Mouse (Mus musculus) limb, embryonic 11.5 days (tissue): ENCODE results near the gene Ms4a7. TPM values are rescaled to one million over a fixed set of nuclear protein-coding genes. Genes with fewer than 3 reads are reported as not detected.
"Not testable (repeated sequence)": the region's sequence is repeated elsewhere in the genome, so short reads cannot be mapped to it uniquely, and the experiment has no call there.

Experiments
- ATAC-seq: fragments of 200-750 bp; cut with Nextera tagmentation; 2 replicates; pipeline ENCODE4 v1.8.0; 2017; ENCODE audit warnings: low read depth; ENCODE audit not compliant: insufficient number of reproducible peaks, low FRiP score, low TSS enrichment
- DNase-seq: peaks from one replicate; pipeline ENCODE4 v3.0.0-alpha.2; 2015; ENCODE audit warnings: low spot score
- H3K27ac ChIP-seq: fragments of 300-500 bp; sonication (generic); replicated peaks from 2 replicates; pipeline ENCODE4 v1.5.1; 2014; ENCODE audit warnings: low read depth, mild to moderate bottlenecking, low read length
- H3K27me3 ChIP-seq: fragments of 300-500 bp; sonication (generic); 2 replicates; pipeline ENCODE4 v1.6.1; 2014; ENCODE audit warnings: mild to moderate bottlenecking, low read length, mixed read lengths; ENCODE audit not compliant: control insufficient read depth, insufficient read depth
- H3K36me3 ChIP-seq: fragments of 300-500 bp; sonication (generic); 2 replicates; pipeline ENCODE4 v1.6.1; 2014; ENCODE audit warnings: mild to moderate bottlenecking, low read length, moderate library complexity, mixed read lengths; ENCODE audit not compliant: control insufficient read depth, insufficient read depth
- H3K4me1 ChIP-seq: fragments of 300-500 bp; sonication (generic); 2 replicates; pipeline ENCODE4 v1.6.1; 2014; ENCODE audit warnings: low read length, mixed read lengths; ENCODE audit not compliant: control insufficient read depth, insufficient read depth
- H3K4me2 ChIP-seq: fragments of 300-500 bp; sonication (generic); 2 replicates; pipeline ENCODE4 v1.6.1; 2014; ENCODE audit warnings: low read depth, mild to moderate bottlenecking, moderate library complexity; ENCODE audit not compliant: severe bottlenecking
- H3K4me3 ChIP-seq: fragments of 300-500 bp; sonication (generic); 2 replicates; pipeline ENCODE4 v1.5.1; 2014; ENCODE audit warnings: low read depth, low read length
- H3K9ac ChIP-seq: fragments of 300-500 bp; sonication (generic); 2 replicates; pipeline ENCODE4 v1.6.1; 2014; ENCODE audit warnings: mild to moderate bottlenecking, low read length
- H3K9me3 ChIP-seq: fragments of 300-500 bp; sonication (generic); 2 replicates; pipeline ENCODE4 v1.6.1; 2016; ENCODE audit warnings: low read length; ENCODE audit not compliant: control insufficient read depth
- WGBS: fragments of 180-500 bp; shearing (Covaris S2); extraction: QIAGEN DNeasy Blood & Tissue Kit; methylation state at CpG from one replicate; pipeline ENCODE4 v1.1.7; 2014; 5-methylcytosine and 5-hydroxymethylcytosine counted together
- polyA plus RNA-seq: library from polyadenylated mRNA; unstranded; fragments of >200 nt; fragmentation: Nextera tagmentation; extraction: Ambion mirVana; gene quantifications from 2 replicates; pipeline ENCODE4 v1.2.1, GENCODE M21; 2014

Ms4a7 gene
- polyA plus RNA-seq, 1 experiment from 2014 or later = 0.57 TPM

DNA sequence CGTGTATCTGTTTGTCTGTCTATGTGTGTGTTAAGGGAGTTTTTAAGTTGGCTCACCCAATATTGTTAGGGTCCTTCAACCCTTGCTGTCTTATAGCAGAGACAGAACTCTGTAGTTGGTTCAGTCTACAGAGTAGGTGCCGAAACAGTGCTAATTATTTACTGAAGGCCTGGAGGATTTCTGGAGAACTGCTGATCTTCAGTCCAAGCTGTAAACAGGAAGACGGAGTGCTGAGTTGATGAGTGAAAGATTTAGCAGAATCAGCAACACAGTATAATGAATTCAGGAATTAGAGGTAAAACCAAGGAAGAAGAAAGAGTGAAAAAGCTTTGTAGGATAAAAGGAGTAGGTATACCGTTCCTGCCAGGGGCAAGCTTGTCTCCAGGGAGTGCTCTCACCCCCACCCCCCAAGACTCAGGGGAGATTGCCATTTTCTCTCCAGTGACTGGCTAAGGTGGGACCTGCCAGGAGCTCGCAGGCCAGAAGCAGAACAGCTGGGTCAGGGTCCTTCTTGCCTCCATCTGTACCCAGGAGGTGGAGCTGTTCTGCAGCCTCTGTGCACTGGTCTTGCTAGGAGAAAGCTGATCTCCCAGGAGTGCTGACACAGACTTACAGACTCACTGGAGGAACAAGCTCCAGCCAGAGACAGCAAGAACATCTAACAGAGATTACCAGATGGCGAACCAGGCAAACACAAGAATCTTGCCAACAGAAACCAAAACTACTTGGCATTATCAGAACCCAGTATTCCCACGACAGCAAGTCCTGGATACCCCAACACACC is 13.9 kb upstream of the Ms4a7 start:
- no peak for ATAC-seq
- no peaks in the 10 kb centered on the region for H3K27me3 ChIP-seq
- no peaks in the 10 kb centered on the region for H3K9me3 ChIP-seq
- no peak overlapping the region for H3K9ac ChIP-seq
- DNase-seq = peak; percentile 31
- H3K4me3 ChIP-seq = no peak overlapping the region
- no peaks in the 10 kb centered on the region for H3K36me3 ChIP-seq
- no peak overlapping the region for H3K4me2 ChIP-seq
- WGBS = 57% methylated on average over 7 of the region's 7 CpGs
- no peak overlapping the region for H3K27ac ChIP-seq
- H3K4me1 ChIP-seq = no peaks in the 10 kb centered on the region

DNA sequence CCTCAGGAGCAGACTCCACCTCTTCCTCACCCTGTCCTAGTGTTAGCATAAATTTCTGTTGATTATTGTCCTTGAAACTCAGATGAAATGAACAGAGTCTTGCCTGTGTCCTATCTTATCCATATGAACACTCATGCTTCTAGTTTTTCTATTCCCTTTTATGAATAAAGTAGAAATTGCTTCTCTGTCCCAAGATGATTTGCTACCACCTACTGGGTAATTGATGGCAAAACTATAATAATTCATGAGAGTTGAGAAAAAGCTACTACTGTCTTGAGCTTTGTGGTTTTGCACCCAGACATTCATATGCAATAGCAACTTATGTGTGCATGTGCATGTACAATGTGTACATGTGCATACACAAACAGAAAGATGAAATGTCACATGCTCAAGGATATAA is 8.0 kb upstream of the Ms4a7 start:
- Histone ChIP-seq H3K36me3 (no peaks in the 10 kb centered on the region), H3K27me3 (no peaks in the 10 kb centered on the region), H3K4me3 (no peak overlapping the region), H3K4me2 (no peak overlapping the region), H3K9ac (no peak overlapping the region), H3K27ac (no peak overlapping the region), H3K9me3 (no peaks in the 10 kb centered on the region), H3K4me1 (no peaks in the 10 kb centered on the region)
- no peak for ATAC-seq
- no peak for DNase-seq

DNA sequence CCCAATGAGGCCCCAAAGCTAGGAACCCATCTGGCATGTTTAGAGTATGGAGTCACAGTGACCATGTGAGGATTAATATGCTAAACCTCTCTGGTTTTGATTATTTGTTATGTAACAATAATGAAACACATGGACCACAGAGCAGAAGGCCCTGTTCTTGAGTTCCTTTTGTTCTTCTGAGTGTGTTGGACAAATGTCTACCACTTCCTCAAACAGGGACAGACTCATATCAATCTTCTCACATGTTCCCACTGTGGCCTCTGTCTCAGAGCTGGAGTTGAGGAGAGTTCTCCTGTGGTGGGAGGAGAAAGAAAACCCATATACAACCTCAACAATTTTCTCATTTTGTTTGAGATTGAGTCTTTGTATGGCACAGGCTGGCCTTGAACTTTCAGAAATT is 7.2 kb upstream of the Ms4a7 start:
- H3K9ac ChIP-seq = no peak overlapping the region
- no peak overlapping the region for H3K27ac ChIP-seq
- ATAC-seq = no peak

DNA sequence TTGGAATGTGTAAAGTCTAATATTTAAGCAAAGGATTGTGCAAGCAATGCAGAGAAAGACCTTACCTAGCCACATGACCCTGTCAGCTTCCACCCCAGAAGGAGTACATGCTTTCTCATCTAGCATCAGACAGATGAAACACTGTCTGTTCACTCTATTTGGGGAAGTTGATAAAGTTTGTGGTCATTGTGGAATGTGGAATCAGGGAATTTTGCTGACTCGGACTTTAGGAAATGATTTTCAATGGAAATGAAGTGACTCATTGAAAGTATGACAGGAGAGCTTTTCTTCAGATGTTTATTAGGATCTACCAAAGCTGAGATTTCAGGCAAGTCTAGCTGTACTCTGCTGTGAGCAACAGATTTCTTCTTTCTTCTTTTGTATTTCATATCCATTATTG is 14.8 kb downstream of the Ms4a7 start:
- 88% methylated on average over 1 of the region's 1 CpGs for WGBS
- no peaks in the 10 kb centered on the region for H3K36me3 ChIP-seq
- no peaks in the 10 kb centered on the region for H3K9me3 ChIP-seq
- H3K27ac ChIP-seq = no peak overlapping the region
- no peak for DNase-seq
- no peak overlapping the region for H3K4me3 ChIP-seq
- no peaks in the 10 kb centered on the region for H3K4me1 ChIP-seq
- no peak for ATAC-seq
- H3K9ac ChIP-seq = no peak overlapping the region
- H3K4me2 ChIP-seq = no peak overlapping the region
- H3K27me3 ChIP-seq = no peaks in the 10 kb centered on the region

More for the DNA sequence above, 7.2 kb upstream of the Ms4a7 start:
- H3K36me3 ChIP-seq = no peaks in the 10 kb centered on the region
- DNase-seq = no peak
- no peaks in the 10 kb centered on the region for H3K27me3 ChIP-seq
- H3K9me3 ChIP-seq = no peaks in the 10 kb centered on the region
- no peaks in the 10 kb centered on the region for H3K4me1 ChIP-seq
- no peak overlapping the region for H3K4me3 ChIP-seq
- no peak overlapping the region for H3K4me2 ChIP-seq

DNA sequence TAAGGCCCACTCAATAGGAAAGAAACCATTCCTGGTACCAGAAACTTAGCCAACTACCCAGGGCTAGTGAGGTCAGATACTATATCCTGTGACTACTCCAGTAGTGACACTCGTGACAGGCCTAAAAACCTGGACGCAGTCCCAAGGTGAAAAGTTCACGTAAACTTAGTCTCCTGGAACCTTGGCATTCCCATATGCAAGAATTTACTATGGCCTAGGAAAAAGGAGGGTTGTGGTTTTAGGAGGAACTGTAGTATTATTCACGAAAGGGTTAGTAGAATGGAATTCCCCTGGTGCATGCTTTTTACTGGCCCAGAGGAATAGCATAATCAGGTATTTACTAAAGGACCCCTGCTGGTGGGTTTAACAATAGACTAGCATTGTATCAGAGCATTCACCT is 19.2 kb downstream of the Ms4a7 start:
- Histone ChIP-seq H3K27me3 (no peaks in the 10 kb centered on the region), H3K27ac (no peak overlapping the region), H3K4me3 (no peak overlapping the region), H3K9me3 (no peaks in the 10 kb centered on the region), H3K4me1 (no peaks in the 10 kb centered on the region), H3K36me3 (no peaks in the 10 kb centered on the region), H3K9ac (no peak overlapping the region), H3K4me2 (no peak overlapping the region)
- no peak for ATAC-seq
- no peak for DNase-seq
- 86% methylated on average over 4 of the region's 4 CpGs for WGBS

DNA sequence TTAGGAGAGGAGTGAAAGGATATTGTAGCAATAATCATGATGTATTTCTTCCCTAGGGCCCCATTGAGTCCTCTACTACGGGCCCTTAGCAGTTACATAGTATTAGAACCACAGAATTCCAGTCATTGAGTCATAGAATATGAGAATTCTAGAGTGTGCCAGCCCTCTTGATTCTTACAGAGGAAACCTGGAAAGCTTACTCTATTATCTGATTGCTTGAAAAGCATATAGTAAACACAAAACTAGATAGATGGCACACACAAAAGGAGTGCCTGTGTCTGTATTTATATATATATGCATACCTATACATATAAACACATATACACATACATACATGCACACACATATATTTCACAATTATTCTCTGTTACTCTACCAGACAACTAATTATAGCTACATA is 21.6 kb downstream of the Ms4a7 start, which contains the start of gene Ms4a14:
Gene Ms4a14 (minus strand): TSS at position 101 of the 400 bp plus-strand sequence.
- Histone ChIP-seq H3K9me3 (no peaks in the 10 kb centered on the region), H3K36me3 (no peaks in the 10 kb centered on the region), H3K4me3 (no peak within 1 kb of the TSS), H3K27ac (no peak within 1 kb of the TSS), H3K4me1 (no peaks in the 10 kb centered on the region), H3K9ac (no peak within 1 kb of the TSS), H3K27me3 (no peaks in the 10 kb centered on the region), H3K4me2 (no peak within 1 kb of the TSS)
- ATAC-seq (no peak), DNase-seq (no peak)
- WGBS = 75% methylated on average over 1 of the region's 1 CpGs

DNA sequence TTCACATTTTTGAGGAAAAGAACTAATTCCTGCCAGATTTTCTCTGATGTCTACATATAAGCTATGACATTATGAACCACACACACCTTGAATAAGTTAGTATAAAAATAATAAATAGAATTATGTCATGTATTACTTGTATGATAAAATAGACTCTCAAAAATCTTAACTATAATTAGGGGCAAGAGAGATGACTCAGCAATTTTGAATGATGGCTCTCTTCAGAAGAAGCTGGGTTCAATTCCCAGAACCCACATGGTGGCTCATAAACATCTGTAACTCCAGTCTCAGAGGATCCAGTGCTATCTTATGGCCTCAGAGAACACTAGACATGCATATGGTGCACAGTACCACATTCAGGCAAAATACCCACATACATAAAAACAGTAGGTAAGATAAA is 27.1 kb downstream of the Ms4a7 start:
- no peak for DNase-seq
- Histone ChIP-seq H3K9me3 (no peaks in the 10 kb centered on the region), H3K27me3 (no peaks in the 10 kb centered on the region), H3K4me2 (no peak overlapping the region), H3K27ac (no peak overlapping the region), H3K36me3 (no peaks in the 10 kb centered on the region), H3K4me3 (no peak overlapping the region), H3K9ac (no peak overlapping the region), H3K4me1 (no peaks in the 10 kb centered on the region)
- ATAC-seq = no peak

DNA sequence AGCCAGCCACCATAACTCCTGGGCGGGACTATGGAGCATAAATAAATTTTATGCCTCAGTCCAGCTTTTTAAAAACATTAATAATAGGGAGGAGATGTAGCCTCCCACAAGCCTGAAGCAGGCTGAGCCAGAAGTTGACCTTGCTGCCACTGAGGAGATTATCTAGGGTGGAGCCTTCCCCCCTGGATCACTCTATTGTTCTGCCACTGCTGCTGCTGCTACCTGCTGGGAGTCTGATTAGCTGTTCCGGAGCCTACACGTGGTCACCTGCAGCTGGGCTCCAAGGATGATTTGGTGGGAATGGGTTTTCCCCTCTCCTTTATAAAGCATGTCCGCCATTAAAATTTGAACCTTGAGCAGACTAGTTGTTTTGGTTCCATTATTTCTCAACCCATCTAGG is 36.4 kb downstream of the Ms4a7 start:
- 65% methylated on average over 4 of the region's 4 CpGs for WGBS
- not testable (repeated sequence) for H3K27ac ChIP-seq, H3K27me3 ChIP-seq, ATAC-seq, H3K4me2 ChIP-seq, DNase-seq, H3K4me1 ChIP-seq, H3K36me3 ChIP-seq, H3K9me3 ChIP-seq, H3K9ac ChIP-seq, H3K4me3 ChIP-seq

DNA sequence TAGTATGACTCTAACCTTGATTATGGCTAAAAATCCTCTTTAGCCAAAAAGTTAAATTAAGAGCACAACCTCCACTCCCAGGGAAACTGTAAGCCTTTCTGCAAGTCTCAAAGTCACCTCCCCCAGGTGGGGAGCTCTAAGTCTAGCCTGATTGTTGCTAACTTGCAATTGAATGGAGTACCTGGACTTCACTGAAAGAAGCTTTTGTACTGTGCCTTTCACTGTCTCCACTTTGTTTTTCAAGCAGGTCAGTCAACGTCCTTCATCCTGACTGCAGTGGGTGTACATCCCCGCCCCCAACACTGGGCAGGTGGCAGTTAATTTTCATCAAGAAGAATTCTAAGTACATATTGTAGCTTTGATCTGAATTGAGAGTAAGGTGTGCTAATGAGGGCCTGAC is 37.0 kb downstream of the Ms4a7 start:
- Histone ChIP-seq H3K27ac (no peak overlapping the region), H3K27me3 (no peaks in the 10 kb centered on the region), H3K9me3 (no peaks in the 10 kb centered on the region), H3K4me2 (no peak overlapping the region), H3K4me3 (no peak overlapping the region), H3K9ac (no peak overlapping the region), H3K36me3 (no peaks in the 10 kb centered on the region), H3K4me1 (no peaks in the 10 kb centered on the region)
- DNase-seq (no peak), ATAC-seq (no peak)
- WGBS = 70% methylated on average over 2 of the region's 2 CpGs
